Mouse (Mus musculus) retina, postnatal 1 day (tissue): ENCODE data around the gene Eef1g.

Source experiments
- DNase-seq: peaks from one replicate; pipeline ENCODE4 v3.0.0-alpha.2; 2012

Eef1g gene

DNA sequence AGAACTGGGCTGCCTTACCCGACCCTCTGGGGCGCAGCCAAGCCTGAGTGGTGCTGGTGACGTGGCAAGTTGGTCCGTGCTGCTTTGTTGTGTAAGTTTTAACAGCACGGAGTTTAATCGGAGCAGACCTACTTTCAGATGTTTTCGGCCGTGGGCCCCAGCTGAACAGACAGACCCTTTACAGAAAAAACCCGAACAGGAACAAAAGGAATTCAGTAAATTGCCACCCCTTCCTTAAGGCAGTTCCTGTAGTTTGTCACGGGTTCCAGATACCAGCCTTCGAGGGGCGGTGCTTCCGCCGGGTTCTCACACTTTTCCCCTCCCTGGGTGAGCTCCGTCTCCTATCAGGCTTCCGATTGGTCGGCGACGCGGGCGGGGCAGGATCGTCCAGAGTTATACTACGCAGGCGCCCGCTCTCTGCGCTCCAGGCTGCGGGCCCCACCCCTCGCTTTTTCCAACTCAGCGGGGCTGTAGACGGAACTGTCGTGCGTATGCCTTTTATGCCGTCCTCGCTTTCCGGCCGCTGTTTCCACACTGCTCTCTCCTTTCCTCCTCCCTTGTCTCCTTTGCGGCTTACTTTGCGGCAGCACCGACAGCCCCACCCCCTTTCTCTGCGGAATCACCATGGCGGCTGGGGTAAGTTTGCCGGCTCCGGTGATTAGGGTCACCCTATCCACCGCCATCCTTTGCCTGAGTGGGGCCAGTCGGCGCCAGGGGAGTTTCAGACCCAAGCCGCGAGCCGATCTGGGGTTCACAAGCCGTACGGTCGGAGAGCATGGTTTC lies at the start of gene Eef1g:
Gene Eef1g, plus strand, starts transcription at position 452 of the 783 bp plus-strand sequence.
- peak; percentile 100 for DNase-seq

DNA sequence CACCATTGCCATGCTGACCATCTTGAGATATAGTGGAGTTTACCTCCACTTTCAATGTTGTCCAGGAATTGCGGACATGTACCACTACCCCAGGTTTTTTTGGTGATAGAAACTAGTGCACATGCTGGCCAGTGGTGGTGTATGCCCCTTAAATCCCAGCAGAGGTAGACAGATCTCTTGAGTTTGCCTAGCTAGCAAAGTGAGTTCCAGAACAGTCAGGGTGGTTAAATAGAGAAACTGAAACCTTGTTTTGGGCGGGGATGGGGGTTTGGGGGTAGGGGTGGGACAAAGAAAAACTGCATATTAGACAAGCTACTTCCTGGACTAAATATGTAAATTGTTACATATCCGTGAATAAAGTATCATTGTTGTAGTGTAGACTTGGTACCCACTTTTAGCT lies 47.8 kb upstream of the Eef1g start:
- no peak for DNase-seq

DNA sequence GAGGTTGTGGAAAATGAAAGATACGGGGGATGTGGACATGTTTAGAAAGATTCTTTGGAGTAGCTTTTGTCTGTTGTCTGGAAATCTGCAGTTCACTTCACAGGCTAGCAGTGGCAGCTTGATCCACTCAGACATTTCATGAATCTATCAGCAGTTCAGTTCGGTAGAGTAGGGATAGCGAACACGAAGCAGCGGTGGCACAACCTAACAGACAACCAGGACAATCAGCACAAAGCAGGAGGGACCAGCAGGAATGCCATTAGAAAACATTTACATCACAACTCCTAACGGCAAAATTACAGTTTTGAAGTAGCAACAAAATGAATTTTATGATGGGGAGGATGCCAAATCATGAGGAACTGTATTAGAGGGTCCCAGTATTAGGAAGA lies 47.2 kb upstream of the Eef1g start:
- DNase-seq: no peak

DNA sequence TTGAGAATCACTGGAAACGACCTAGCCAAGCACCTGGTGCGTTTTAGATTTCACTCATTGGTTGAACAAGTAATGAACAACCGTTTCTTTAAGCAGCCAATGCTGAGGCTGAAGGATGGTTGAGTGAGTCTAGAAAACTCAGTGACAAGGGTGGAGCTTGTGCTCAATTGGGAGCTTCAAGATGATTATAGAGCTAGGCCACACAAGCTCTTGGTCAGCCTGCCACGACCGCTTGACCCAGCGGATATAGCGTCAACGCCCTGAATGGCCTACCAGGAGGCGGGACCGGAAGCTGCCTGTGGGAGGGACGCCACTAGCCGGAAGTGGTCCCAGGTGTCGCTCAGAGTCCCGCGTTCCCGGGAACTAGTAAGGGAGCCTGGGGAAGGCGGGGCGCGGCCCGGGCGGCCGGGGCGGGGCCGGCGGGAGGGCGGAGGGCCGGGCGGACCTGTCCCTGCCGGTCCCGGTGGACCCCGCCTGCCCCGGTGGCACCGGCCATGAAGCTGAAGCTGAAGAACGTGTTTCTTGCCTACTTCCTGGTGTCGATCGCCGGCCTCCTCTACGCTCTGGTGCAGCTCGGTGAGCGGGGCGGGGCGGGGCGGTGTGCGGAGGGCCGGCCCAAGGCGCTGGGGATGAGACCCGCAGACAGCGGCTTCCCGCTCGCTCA lies 46.6 kb upstream of the Eef1g start, which contains the start of gene B3gat3:
Gene B3gat3, plus strand, starts transcription at position 302 of the 664 bp plus-strand sequence.
- DNase-seq: peak; percentile 97

DNA sequence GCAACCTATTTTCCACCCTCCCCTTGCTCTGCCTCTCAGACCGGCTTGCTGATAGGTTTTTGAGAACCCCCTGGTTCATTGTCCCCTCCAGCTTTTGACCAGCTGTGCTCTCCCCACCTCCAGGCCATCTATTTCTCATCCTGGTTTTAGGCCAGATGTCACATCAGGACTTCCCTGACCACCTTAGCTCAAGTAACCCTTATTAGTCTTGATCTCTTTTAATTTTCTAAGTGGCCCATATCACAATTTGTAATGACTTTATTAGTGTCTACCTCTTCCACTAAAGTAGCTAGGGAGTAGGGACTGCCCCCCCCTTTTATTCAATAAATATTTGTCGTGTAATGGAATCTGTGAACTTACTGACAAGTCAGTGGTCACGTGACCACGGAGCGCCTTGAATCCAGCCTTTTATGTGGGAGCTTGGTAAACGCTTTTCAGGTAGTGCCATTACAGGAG lies 46.0 kb upstream of the Eef1g start:
- peak; percentile 47 for DNase-seq

DNA sequence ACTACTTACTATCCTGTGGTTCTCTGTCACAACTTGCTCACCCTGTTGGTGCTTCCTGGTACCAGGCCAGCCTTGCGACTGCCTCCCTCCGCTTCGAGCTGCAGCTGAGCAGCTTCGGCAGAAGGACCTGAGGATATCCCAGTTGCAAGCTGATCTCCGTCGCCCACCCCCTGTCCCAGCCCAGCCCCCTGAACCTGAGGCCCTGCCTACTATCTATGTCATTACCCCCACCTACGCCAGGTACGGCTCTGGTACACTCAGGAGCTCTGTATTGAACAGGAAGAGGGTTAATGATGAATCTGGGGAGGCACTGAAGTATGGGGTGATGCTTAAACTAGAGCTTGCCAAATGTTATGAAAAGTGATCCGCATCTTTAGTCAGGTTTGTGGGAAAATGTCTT lies 45.1 kb upstream of the Eef1g start:
- DNase-seq: no peak

DNA sequence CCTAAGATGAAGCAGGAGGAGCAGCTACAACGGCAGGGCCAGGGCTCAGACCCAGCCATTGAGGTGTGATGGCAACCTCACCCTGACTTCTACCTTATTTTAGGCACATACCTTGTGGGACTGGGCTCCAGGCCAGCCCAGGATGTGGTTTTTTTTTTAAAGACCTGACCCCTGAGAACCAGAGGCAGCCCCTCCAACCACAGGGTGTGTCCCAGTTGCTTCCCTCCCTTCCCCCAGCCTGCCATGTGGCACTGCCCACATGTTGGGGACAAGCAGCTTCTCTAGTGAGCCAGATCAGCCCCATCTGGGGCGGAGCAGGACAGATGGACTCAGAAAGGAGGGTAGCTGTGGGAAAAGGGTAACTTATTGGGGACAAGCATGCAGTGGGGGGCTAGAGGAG lies 40.1 kb upstream of the Eef1g start:
- DNase-seq: peak; percentile 9

DNA sequence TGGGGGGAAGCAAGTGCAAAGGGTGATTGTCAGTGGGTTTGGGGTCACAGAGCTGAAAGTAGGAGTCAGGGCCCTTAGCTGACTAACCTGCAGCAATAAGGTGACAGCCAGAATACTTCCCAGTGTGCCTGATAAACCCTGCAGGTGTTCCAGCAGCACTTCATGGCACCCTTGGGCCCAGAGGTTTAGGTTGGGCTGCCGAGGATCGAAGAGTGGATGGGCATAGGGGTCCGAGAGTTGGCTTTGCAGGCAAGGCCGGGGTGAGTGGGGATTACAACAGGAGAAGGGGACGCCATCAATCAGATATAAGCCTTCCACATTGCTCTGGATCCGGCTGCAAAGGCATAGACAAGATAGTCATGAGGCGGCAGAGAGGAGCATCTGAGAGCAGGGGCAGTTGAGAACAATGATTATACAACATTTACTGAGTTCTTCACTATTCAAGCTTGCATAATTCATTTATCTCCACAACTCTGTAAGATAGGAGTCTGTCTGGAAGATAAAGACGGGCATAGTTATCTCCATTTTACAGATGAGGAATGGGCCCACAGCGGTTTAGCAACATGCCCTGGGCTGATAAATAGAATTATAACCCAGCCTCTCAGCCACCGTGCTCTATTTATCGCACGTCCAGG lies 38.8 kb upstream of the Eef1g start:
- no peak for DNase-seq

DNA sequence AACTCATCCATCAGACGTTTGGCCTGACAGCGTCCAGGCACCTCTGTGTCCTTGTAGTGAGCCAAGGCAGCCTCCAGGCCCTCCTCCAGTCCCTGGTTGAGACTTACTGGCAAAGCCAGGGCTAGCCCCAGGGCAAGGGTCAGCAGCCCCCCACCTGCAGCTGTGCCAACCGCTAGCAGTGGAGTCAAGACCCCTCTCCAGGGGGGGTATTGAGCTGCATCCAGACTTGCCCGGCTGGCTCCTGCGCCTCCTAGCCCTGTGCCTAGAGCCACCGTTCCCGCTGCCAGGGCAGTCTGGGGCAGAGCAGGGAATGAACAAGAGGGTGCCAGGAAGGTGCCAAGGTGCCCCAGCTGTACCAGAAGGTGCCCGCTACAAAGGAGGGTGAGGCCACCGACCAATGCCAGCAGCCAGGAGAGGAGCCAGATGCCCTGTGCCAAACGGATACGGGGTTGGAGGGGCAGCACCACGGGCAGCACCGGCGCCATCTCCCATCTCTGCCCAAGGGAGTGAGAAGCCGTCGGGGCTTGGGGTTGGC lies 38.1 kb upstream of the Eef1g start:
- no peak for DNase-seq

DNA sequence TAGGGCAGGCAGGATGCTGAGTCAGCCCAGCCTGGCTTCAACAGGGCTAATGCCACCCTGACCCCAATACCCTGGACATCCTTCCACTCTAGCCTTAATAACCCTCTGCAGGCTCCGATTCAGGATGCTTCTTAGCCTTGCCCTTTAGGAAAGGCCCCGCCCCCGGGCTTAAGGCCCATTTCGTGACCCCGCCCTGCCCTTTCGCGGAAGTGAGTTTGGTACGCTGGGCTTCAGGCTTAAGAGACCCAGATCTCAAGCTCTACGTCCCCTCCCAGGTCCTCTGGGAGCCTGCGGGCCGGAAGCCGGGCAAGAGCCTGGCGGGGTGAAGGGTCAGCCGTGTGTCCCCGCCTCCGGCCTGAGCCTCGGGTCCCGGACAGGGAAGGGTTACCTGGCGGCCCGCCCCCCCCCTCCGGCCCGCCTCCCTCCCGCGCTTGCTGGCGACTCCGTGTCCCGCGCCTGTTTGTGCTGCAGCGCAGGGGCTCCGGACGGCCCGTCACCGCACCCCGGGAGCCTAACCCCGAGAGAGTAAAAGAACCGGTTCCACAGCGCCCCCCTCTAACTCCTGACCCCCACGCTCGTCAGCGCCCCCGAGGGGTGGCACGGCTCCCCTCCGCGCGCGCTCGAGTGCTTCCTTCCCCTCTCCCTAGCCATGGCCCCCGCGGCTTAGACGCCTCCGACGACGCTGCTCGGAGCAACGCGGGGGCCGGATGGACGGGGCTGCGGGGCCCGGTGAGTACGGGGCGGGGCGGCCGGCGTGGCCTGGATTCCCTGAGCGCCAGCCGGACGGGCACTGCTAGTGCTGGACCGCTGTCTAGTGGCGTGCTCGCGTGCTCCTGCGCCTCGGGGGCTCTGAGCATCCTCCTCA lies 37.4 kb upstream of the Eef1g start, which contains the start of the genes Rom1 and Eml3:
Gene Rom1, minus strand, starts transcription at position 133 of the 865 bp plus-strand sequence.
Gene Eml3, plus strand, starts transcription at position 329 of the 865 bp plus-strand sequence.
- DNase-seq: peak; percentile 95

DNA sequence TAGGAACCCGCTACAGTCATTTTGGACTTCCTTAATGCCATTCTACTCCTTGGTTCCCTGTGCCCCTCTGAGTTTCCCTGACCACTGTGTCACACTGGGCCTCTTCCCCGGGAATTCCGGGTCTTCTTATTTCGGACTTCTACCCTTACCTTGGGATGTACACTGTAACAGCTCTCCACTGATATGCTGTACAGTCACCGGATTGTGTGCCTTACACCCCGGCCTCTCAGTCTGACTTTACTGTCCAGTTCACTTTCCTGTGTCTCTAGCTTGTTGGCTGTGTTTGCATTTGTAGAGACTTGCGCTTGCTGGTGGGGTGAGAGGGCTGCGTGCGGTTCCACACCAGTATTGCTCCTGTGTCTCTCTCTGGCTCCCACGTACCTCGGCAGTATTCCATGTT lies 36.7 kb upstream of the Eef1g start:
- DNase-seq: no peak

DNA sequence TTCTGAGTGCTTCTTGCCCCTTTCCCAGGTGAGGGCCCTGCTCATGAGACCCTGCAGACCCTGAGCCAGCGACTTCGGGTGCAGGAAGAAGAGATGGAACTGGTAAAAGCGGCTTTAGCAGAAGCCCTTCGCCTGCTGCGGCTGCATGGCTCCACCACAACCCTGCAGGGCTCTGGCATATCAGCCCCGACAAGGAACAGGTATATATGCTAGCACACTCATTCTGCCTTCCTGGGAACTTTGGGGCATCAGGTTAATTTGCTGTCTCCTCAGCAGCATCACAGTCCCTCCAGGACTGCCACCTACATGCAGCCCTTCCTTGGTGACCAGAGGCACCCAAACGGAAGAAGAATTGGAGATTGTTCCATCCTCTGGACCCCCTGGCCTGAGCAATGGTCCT lies 36.1 kb upstream of the Eef1g start:
- no peak for DNase-seq

DNA sequence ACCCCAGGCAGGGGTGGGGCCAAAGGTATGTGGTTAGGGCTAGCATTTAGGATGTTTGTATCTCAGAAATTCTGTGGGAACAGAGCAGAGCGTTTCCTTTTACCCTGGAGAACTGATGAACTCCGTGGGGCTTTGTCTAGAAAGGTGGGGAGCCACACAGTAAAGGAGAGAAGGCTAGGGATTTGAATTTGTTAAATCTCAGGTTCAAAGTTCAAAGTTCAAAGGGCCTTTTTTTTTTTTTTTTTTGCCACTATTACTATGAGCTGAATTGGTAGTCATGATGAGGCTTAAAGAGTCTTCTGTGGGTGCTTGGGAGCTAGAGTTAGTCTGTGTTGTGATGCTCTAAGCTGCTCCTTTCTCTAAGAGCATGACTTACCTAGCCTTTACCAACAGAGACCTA lies 30.1 kb upstream of the Eef1g start:
- DNase-seq: no peak

DNA sequence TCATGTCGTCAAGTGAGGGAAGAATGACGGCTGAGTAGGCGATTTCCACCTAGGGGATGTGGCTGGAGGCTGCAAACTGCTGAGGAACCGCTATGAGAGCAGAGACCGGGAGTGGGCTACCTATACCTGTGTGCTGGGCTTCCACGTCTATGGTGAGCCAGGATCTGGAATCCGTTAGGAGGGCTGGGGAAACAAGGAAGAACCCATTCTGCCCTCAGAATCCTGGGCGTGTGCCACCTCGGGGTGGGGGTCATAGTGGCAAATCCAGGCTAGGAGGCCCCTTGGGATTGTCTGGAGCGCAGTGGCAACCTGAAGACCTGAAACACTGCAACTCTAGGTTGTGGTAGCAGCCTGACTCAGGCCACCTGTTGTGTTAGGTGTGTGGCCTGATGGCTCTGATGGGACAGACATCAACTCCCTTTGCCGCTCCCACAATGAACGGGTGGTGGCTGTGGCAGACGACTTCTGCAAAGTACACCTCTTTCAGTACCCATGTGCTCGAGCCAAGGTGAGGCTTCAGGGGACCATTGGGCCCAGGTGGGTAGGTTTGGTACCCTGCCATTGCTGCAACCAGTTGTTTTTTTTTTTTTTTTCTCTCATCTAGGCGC lies 26.2 kb upstream of the Eef1g start:
- no peak for DNase-seq

DNA sequence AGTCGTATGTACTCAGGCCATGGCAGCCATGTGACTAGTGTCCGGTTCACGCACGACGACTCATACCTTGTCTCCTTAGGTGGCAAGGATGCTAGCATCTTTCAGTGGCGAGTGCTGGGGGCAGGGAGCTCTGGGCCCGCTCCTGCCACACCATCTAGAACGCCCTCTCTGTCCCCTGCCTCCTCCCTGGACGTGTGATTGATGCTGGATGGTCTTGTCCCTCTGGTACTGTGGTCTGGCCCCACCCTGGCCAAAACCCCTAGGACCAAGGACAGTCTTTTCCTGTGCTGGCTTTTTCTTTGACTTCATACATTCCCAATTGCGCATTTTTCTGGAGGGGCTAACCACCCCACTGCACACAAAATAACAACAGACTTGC lies 25.7 kb upstream of the Eef1g start:
- DNase-seq: no peak

DNA sequence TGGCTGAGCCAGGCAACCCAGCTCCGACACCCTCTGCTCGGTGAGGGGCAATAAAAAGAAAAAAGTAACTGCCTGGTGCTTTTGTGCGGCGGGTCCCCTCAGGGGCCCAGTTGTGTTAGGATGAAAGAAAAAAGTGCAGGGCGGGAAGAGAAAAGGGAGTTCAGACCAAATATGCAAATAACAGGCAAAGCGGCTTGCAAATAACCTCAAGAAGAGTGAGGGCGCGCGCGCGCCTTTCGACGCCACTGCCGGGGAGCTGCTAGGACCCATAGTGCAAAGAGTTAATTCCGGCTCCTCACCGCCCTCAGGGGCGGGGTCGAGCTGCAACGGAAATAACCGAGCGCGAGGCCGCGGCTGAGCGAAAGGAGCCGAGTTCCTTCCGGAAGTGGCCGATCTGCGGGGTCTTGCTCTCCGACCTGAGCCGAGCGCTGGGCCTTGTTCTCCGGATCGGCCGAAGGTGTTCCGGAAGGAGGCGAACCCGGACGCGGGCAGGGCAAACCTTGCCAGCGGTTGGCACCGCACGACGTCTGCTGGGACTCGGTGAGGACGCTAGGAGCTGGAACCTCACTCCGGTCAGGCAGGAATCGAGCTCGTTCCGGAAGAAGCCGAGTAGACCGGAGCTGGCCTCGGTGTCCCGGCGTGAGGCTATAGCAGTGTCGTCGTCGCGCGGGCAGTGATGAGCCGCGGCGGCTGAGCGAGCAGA lies 25.2 kb upstream of the Eef1g start, which contains the start of gene Mta2:
Gene Mta2, plus strand, starts transcription at position 361 of the 703 bp plus-strand sequence.
- peak; percentile 98 for DNase-seq

DNA sequence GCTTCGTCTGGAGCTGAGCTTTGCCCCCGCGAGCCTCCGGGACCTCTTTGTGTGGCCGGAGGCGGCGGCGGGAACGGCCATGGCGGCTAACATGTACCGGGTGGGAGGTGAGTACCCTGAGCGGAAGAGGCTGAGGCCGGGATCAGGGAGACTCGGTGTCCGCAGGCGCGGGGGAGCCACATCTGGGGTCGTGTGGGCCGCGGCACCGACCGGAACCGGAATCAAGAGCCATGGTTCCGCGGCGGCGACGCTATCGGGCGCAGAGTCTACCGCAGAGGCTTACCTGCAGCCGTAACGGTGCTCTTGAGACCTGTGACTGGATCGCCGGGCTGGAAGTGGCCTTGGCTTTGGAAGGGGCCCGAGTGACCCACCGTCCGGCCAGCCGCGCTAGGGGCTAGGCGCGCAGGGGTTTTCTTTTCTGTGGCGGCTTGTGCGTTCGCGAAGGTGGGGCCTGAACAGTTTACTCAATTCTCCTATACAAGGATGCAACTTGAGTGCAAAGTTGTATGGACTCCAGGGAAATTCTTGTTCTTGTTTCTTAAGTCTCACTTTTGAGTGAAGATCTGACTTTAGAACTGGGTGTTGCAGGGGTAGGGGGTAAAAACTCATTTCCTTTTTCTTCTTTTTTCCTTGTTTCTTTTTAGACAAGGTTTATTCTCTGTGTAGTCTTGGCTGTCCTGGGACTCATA lies 24.4 kb upstream of the Eef1g start:
- no peak for DNase-seq

DNA sequence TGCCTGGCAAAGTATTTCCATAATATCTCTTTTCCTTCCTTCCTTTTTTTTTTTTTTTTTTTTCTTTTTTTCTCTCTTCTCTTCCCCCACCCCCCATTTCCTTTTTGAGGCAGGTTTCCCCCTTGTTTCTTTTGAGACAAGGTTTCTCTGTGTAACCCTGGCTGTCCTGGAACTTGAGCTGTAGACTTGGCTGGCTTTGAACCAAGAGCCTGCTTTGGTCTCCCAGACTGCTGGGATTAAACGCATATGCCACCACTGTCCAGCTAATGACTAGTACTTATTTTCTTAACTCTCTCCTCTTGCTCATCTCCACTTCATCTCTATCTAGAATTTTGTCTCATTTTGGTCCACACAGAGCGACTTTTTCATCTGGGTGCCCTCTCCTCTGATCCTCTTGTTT lies 23.8 kb upstream of the Eef1g start:
- no peak for DNase-seq

DNA sequence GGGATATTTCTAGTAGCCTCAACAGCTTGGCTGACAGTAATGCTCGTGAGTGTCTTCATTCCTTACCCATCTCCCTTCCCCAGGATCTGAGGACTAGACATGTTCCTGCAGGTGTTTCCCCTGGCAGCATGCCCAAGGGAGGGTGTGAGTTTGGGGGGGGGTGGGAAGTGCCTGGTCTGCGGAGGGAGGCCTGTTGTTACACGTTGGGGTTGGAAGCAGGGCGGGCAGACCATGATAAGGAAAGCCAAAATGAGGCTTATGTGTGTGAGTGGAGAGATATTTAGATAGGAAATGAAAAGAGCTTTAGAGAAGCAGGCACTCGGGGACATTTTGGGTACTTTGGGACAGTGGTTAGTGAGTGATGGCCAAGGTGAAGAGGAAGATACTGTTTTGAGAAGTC lies 22.8 kb upstream of the Eef1g start:
- no peak for DNase-seq

DNA sequence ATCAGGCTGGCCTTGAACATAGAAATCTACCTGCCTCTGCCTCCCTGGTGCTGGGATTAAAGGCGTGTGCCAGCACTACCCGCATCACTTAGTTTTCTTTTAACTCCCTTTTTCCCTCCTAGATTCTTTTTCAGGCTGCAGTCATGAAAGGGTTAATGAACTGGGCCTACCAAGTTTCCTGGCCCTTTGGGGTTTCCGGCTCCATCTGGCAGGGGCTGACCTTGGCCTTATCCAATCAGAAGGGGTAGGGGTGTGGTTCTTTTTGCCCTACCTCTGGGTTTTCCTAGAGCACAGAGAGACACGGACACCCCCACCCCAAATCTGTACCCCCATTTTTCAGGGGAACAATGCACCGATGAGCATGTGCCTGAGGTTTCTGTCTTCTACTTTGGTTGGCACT lies 22.1 kb upstream of the Eef1g start:
- peak; percentile 83 for DNase-seq

DNA sequence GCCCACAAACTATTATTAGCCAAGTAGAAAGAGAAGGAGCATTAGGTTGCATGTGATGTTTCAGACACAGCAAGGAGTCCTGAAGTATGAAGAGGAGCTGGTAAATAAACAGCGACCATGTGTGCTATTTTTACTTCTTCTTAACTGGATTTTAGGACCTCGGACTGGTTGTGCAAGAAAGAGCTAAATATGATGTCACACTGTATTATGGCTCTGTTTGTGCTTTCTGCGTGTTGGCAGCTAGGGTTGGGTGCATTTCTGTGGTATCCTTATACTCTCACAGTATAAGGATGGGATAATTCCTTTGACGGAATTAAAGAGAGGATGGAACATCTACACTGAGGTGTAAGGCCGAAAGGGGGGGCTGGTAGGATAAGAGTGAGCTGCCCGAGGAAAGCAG lies 21.6 kb upstream of the Eef1g start:
- no peak for DNase-seq
